Mouse (Mus musculus) embryonic facial prominence, embryonic 14.5 days (tissue): Measurements from ENCODE around the gene Fam50a. TPM values are rescaled to one million over a fixed set of nuclear protein-coding genes. Genes with fewer than 3 reads are reported as not detected.

ENCODE experiments used
- ATAC-seq: fragments of 200-750 bp; cut with Nextera tagmentation; 2 replicates; pipeline ENCODE4 v1.8.0; 2017; ENCODE audit warnings: low read depth, moderate number of reproducible peaks, moderate TSS enrichment
- DNase-seq: peaks from one replicate; pipeline ENCODE4 v3.0.0-alpha.2; 2015; ENCODE audit warnings: low spot score
- H3K27ac ChIP-seq: fragments of 300-500 bp; sonication (generic); replicated peaks from 2 replicates; pipeline ENCODE4 v1.5.1; 2014; ENCODE audit warnings: low read depth, mild to moderate bottlenecking, low read length, moderate library complexity
- H3K27me3 ChIP-seq: fragments of 300-500 bp; sonication (generic); replicated peaks from 2 replicates; pipeline ENCODE4 v1.6.1; 2014; ENCODE audit warnings: low read length; ENCODE audit not compliant: control insufficient read depth, insufficient read depth
- H3K36me3 ChIP-seq: fragments of 300-500 bp; sonication (generic); 2 replicates; pipeline ENCODE4 v1.6.1; 2014; ENCODE audit warnings: low read length, mixed read lengths; ENCODE audit not compliant: control insufficient read depth, insufficient read depth
- H3K4me1 ChIP-seq: fragments of 300-500 bp; sonication (generic); 2 replicates; pipeline ENCODE4 v1.6.1; 2014; ENCODE audit warnings: antibody characterized with exemption, low read length; ENCODE audit not compliant: control insufficient read depth, insufficient read depth
- H3K4me2 ChIP-seq: fragments of 300-500 bp; sonication (generic); 2 replicates; pipeline ENCODE4 v1.6.1; 2014; ENCODE audit warnings: low read depth, mild to moderate bottlenecking, low read length, moderate library complexity, mixed read lengths
- H3K4me3 ChIP-seq: fragments of 300-500 bp; sonication (generic); 2 replicates; pipeline ENCODE4 v1.5.1; 2014; ENCODE audit warnings: low read depth, mild to moderate bottlenecking, low read length
- H3K9ac ChIP-seq: fragments of 300-500 bp; sonication (generic); 2 replicates; pipeline ENCODE4 v1.6.1; 2014; ENCODE audit warnings: low read depth, mild to moderate bottlenecking, low read length, moderate library complexity, mixed read lengths
- H3K9me3 ChIP-seq: fragments of 300-500 bp; sonication (generic); 2 replicates; pipeline ENCODE4 v1.6.1; 2016; ENCODE audit warnings: low read length; ENCODE audit not compliant: control insufficient read depth
- WGBS: fragments of 180-500 bp; shearing (Covaris S2); extraction: QIAGEN DNeasy Blood & Tissue Kit; methylation state at CpG from one replicate; pipeline ENCODE4 v1.1.7; 2014; 5-methylcytosine and 5-hydroxymethylcytosine counted together
- polyA plus RNA-seq: library from polyadenylated mRNA; unstranded; fragments of >200 nt; fragmentation: Nextera tagmentation; extraction: Ambion mirVana; gene quantifications from 2 replicates; pipeline ENCODE4 v1.2.1, GENCODE M21; 2014

The Fam50a gene
- 45.6 and 47.9 TPM in 2 replicates for polyA plus RNA-seq

- Histone ChIP-seq H3K9me3 (no peaks in the 10 kb centered on the region), H3K27me3 (no peaks in the 10 kb centered on the region), H3K36me3 (peaks cover 32% of the 10 kb centered on the region), H3K27ac (peak within 1 kb of the TSS; percentile 81), H3K4me1 (no peaks in the 10 kb centered on the region), H3K4me2 (peak within 1 kb of the TSS; percentile 66), H3K4me3 (peak within 1 kb of the TSS; percentile 62), H3K9ac (peak within 1 kb of the TSS; percentile 83)
- DNase-seq (peak; percentile 94), ATAC-seq (peak; percentile 96)
- WGBS: 28% methylated on average over 35 of the region's 59 CpGs
Measured at GRCm38 (mm10) chrX:74312540-74313464, at the start of gene Fam50a. Fam50a (plus strand) TSS chrX:74313033.

- Histone ChIP-seq H3K9ac (peak overlapping the region; percentile 65), H3K4me1 (no peaks in the 10 kb centered on the region), H3K27ac (peak overlapping the region; percentile 96), H3K36me3 (peaks cover 13% of the 10 kb centered on the region; the same call in 1 of the 2 replicates), H3K27me3 (no peaks in the 10 kb centered on the region), H3K4me3 (peak overlapping the region; percentile 60), H3K4me2 (peak overlapping the region; percentile 57), H3K9me3 (no peaks in the 10 kb centered on the region)
- WGBS: 33% methylated on average over 3 of the region's 3 CpGs
- DNase-seq (no peak), ATAC-seq (peak; percentile 47)
Measured at GRCm38 (mm10) chrX:74269736-74270061, 43.1 kb upstream of the Fam50a start.

- Histone ChIP-seq H3K4me1 (no peaks in the 10 kb centered on the region), H3K4me2 (peak within 1 kb of the TSS; percentile 60), H3K9ac (peak within 1 kb of the TSS; percentile 87), H3K27ac (peak within 1 kb of the TSS; percentile 96), H3K9me3 (no peaks in the 10 kb centered on the region), H3K4me3 (peak within 1 kb of the TSS; percentile 60), H3K27me3 (no peaks in the 10 kb centered on the region), H3K36me3 (peaks cover 13% of the 10 kb centered on the region; the same call in 1 of the 2 replicates)
- peak; percentile 96 for ATAC-seq
- DNase-seq: peak; percentile 98
- 21% methylated on average over 42 of the region's 42 CpGs for WGBS
Measured at GRCm38 (mm10) chrX:74270062-74270901, 42.6 kb upstream of the Fam50a start, which contains the start of gene Rpl10. Rpl10 (plus strand) TSS chrX:74270812.

- ATAC-seq (no peak), DNase-seq (peak; percentile 21)
- Histone ChIP-seq H3K4me2 (peak overlapping the region; percentile 60), H3K9ac (peak overlapping the region; percentile 87), H3K4me3 (peak overlapping the region; percentile 60), H3K36me3 (peaks cover 13% of the 10 kb centered on the region; the same call in 1 of the 2 replicates), H3K27me3 (no peaks in the 10 kb centered on the region), H3K27ac (peak overlapping the region; percentile 83), H3K4me1 (no peaks in the 10 kb centered on the region), H3K9me3 (no peaks in the 10 kb centered on the region)
- WGBS: 18% methylated on average over 27 of the region's 27 CpGs
Measured at GRCm38 (mm10) chrX:74270902-74271551, 41.8 kb upstream of the Fam50a start.

GRCm38 (mm10) chrX:74273422-74274322 lies 39.2 kb upstream of the Fam50a start:
- DNase-seq (peak; percentile 5), ATAC-seq (no peak)
- no peaks in the 10 kb centered on the region for H3K27me3 ChIP-seq
- H3K36me3 ChIP-seq: peaks cover 13% of the 10 kb centered on the region; the same call in 1 of the 2 replicates
- no peak overlapping the region for H3K4me3 ChIP-seq
- no peak overlapping the region for H3K9ac ChIP-seq
- no peak overlapping the region for H3K4me2 ChIP-seq
- 34% methylated on average over 10 of the region's 10 CpGs for WGBS
- H3K4me1 ChIP-seq: no peaks in the 10 kb centered on the region
- no peaks in the 10 kb centered on the region for H3K9me3 ChIP-seq
- H3K27ac ChIP-seq: no peak overlapping the region

- Histone ChIP-seq H3K36me3 (0 out of 2 replicates have a peak, but pooled peaks cover 5% of the 10 kb centered on the region), H3K4me3 (no peak overlapping the region), H3K9ac (no peak overlapping the region), H3K27me3 (no peaks in the 10 kb centered on the region), H3K27ac (no peak overlapping the region), H3K4me2 (no peak overlapping the region), H3K4me1 (no peaks in the 10 kb centered on the region), H3K9me3 (no peaks in the 10 kb centered on the region)
- DNase-seq: no peak
- 69% methylated on average over 8 of the region's 8 CpGs for WGBS
- no peak for ATAC-seq
Measured at GRCm38 (mm10) chrX:74277916-74278315, 34.9 kb upstream of the Fam50a start.

GRCm38 (mm10) chrX:74281041-74281731 lies 31.6 kb upstream of the Fam50a start:
- DNase-seq: peak; percentile 5
- Histone ChIP-seq H3K4me3 (peak overlapping the region; percentile 62), H3K4me2 (peak overlapping the region; percentile 66), H3K27me3 (no peaks in the 10 kb centered on the region), H3K9ac (peak overlapping the region; percentile 77), H3K4me1 (no peaks in the 10 kb centered on the region), H3K27ac (peak overlapping the region; percentile 77), H3K9me3 (no peaks in the 10 kb centered on the region), H3K36me3 (no peaks in the 10 kb centered on the region)
- ATAC-seq: 0 out of 2 replicates have a peak, but pooled peaks have one; percentile 2
- 6% methylated on average over 12 of the region's 14 CpGs for WGBS
